In the genomic region with DNA sequence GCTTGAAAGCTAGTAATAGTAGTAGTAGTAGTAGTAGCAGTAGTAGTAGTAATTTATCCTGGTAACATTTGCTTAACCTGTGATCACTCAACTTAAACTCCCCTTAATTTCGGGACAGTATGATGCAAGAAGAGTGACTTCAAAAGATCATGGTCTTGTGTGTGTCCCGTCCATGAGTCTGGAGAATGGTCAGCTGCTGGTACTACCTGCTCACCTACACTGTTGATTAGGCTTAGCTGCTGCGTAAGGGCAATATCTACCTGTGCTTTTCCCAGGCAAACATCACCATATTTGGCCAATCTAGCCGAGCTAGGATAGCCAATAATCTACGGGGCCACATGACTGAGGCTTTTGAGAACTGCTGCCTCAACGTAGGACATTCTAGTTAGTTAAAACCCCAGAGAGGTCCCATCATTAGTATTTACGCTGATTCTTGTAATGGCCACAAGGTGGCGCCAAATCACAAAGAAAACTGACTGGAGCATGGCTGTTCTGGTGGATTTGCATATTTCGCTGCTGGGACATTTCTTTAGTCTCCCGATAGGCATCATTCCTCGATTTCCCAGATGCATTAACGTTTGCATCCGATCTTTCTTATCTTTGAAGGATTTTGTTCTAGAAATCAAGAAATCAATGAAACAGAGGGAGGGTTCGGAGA, we compare ENCODE assay signal across 8 mouse cellular contexts. TPM values are rescaled to one million over a fixed set of nuclear protein-coding genes. Genes with fewer than 3 reads are reported as not detected.
A peak's percentile ranks its signal among the peaks of the same experiment; 100 is the strongest.
DNase-seq lines count a peak whose midpoint lies in the region; ATAC-seq and TF ChIP-seq lines count a peak whose summit lies in the region.

No protein-coding gene starts in this region.

- peak overlapping the region; percentile 54 for H3K4me2 ChIP-seq in hindbrain, embryonic 15.5 days

- H3K27me3 ChIP-seq in Patski, result peaks cover 6% of the 10 kb centered on the region
- no peaks in the 10 kb centered on the region for H3K27me3 ChIP-seq in hindbrain, embryonic 15.5 days

- H3K27ac ChIP-seq in hindbrain, embryonic 15.5 days (replicated peaks), result no peak overlapping the region

- ATAC-seq in Patski, result peak; percentile 87
- peak; percentile 90 for ATAC-seq in hindbrain, embryonic 15.5 days (ENCODE audit: low FRiP score, low read depth)

- H3K36me3 ChIP-seq in hindbrain, embryonic 15.5 days, result no peaks in the 10 kb centered on the region

- DNase-seq in Patski (ENCODE audit: low read depth, low spot score), result no peak
- peak; percentile 64 for DNase-seq in cerebellum, adult 9-10 months
- peak; percentile 54 to 66 for DNase-seq in frontal cortex, postnatal 10 days (ENCODE audit: low spot score in 2 of 2)
- peak; percentile 66 to 69 for DNase-seq in layer of hippocampus, postnatal 25 days (ENCODE audit: extremely low spot score in 1 of 2, low spot score in 1 of 2)
- DNase-seq in lung, postnatal 10 days, result peak; percentile 70
- peak; percentile 49 for DNase-seq in ovary, postnatal 36 days (ENCODE audit: low spot score)
- DNase-seq in urinary bladder, postnatal 14 days (ENCODE audit: low spot score), result peak; percentile 56

- peak overlapping the region; percentile 18 for H3K4me3 ChIP-seq in hindbrain, embryonic 15.5 days

- peak overlapping the region; percentile 42 for H3K9ac ChIP-seq in hindbrain, embryonic 15.5 days

- WGBS in hindbrain, embryonic 15.5 days, result 18% methylated on average over 14 of the region's 14 CpGs

- peak; percentile 89 for TF ChIP-seq CTCF in Patski (IDR thresholded peaks at IDR 0.05)

- peaks cover 5% of the 10 kb centered on the region; the same call in 1 of the 2 replicates for H3K4me1 ChIP-seq in hindbrain, embryonic 15.5 days (replicated peaks)

- POLR2A ChIA-PET in Patski (lab: Charles Lee), result no interaction called here

- in situ Hi-C loops in Patski (cut with MboI; ENCODE audit: low pct_unique_long_range_greater_than_20kb), result loop anchor here (5.0 kb wide), 1 partner anchor 185 kb away; no protein-coding TSS in a partner anchor

- H3K9me3 ChIP-seq in hindbrain, embryonic 15.5 days, result no peaks in the 10 kb centered on the region

- CTCF ChIA-PET in Patski (lab: Charles Lee), result no interaction called here

RNA-seq across cellular contexts. Expression of a gene that starts 26.0 kb away (rescaled TPM):
- polyA plus RNA-seq in Patski (2021), result not detected
- polyA plus RNA-seq in hindbrain, embryonic 15.5 days (2015; fragmentation: Nextera tagmentation; extraction: Ambion mirVana), result 2.3 and 3.3 TPM in 2 replicates
- total RNA-seq in layer of hippocampus, postnatal 25 days (2021), result 1 to 10 TPM; 9.4 to 9.8 TPM
